Mouse (Mus musculus) hematopoietic stem cell, adult 5-6 weeks (primary cell): ENCODE data around the gene Dars2. TPM values are rescaled to one million over a fixed set of nuclear protein-coding genes. Genes with fewer than 3 reads are reported as not detected.
"Not testable (repeated sequence)": the region's sequence is repeated elsewhere in the genome, so short reads cannot be mapped to it uniquely, and the experiment has no call there.

Source experiments
- ATAC-seq, 2 experiments: fragments of 125-278 bp in 1 of 2; replicated peaks in 1 of 2; 2 replicates each; pipeline ENCODE4 v1.8.0; 2016 to 2017; ENCODE audit warnings: inconsistent platforms in 2 of 2, mild to moderate bottlenecking in 2 of 2, moderate number of reproducible peaks in 2 of 2, low read depth in 1 of 2, moderate TSS enrichment in 1 of 2; ENCODE audit not compliant: low FRiP score in 2 of 2, poor library complexity in 2 of 2, severe bottlenecking in 2 of 2, insufficient read depth in 1 of 2, low TSS enrichment in 1 of 2
- total RNA-seq: library from RNA; stranded (forward); fragments of 172-1452, 232-1000 nt; gene quantifications from 2 replicates; pipeline ENCODE4 v1.2.3, GENCODE M21; 2017

Dars2 gene
- total RNA-seq, 1 experiment from 2014 or later, result 29.7 TPM

GRCm38 (mm10) chr1:161037599-161037998 is 32.9 kb downstream of the Dars2 start:
- ATAC-seq, result no peak

DNA sequence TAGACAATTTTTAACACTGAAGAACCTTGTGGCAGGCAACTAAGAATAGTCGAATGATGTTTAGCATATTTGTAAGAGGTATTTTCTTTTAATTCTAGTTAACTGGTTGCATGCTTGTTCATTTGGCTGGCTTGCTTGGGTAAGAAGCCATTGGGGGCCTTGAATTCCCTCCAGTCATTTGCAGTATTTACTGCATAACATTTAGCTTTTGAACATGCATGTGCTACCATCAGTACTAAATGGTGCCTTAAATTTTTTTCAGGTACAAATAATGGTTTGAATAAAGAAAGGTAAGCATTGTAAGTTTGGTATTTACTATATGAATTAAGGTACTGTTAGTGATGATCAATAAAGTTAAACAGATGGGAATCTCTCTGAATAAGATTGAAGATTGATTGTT is 33.4 kb downstream of the Dars2 start:
- ATAC-seq, result no peak

DNA sequence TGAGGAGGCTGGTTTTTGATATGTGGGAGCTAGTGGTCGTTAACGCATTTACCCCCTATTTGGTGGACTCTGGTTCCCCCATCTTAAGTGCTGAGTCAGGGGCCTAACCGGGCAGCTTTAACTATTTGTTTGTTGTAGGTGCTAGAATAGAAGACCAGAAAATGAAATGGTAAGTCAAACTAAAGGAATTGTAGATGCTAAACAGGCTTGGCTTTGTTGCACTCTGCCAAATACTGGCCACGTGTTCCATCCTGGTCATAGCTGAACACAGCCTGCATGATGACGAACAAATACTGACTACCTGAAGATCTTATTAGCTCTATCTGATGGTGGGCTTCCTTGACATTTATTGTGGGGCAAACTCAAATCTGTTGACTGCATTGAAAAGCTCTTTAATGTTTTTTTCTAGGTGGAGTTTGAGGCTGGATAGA is 34.0 kb downstream of the Dars2 start:
- no peak for ATAC-seq

DNA sequence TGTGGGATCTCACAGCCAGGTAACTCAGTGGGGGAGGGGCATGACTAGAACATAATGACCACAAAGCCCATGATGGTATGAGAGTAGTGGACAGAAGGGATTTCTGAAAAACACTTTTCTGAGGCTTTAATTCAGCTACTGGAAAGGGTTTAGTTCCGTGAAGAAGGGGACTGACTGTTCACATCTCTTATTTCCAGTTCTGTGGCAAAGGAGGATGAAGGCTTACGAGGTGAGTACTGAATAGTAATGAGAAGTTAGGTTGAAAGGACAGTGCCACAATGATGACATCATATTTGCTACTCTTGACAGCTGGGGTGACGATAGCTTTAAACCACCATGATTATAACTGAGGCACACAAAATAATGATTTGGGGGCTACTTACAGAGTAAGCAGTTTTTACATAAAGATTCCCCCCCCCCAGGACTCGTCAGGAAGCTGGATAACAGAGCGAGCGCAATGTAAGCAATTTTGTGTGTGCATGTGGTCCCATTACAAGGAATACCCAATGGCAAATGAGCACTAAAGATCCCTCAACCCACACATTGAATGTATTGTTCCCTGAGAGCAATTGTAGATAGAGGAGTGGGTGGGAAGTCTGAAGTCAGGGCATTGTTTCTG is 34.6 kb downstream of the Dars2 start:
- ATAC-seq, result no peak

- peak in 1 of 2 experiments; percentile 37; a peak in 1 of 4 replicates for ATAC-seq
Observed at GRCm38 (mm10) chr1:161035281-161035785, 35.1 kb downstream of the Dars2 start.

- peak; percentile 78 to 81 for ATAC-seq
Observed at GRCm38 (mm10) chr1:161034435-161035280, 35.8 kb downstream of the Dars2 start, which contains the start of gene Zbtb37. Zbtb37 (minus strand) TSS chr1:161034849.

DNA sequence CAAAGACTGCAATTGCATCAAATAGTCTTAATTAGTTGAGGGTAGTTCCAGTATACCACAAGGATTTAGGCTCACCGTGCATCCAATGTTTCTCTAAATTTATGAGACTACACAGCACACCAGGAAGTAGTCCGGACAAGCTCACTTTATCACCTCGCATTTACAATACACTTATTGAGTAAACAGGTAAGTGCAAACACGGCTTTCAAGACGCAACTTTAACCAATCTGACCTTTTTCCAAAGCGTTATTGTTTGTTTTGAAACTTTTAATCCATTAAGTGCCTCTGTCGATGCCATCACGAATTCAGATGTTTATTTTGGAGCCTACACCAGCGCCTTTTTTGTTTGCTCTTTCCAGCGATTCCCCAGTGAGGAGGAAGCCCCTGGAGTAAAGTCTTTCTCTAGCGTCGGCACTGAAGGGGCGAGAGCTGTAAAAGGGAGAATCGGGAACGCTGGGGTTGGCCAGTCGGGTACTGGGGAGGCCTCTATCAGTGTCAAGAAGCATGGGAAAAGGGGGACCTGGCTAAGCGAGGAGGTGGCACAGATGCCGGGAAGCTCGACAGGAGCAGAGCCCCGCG is 36.5 kb downstream of the Dars2 start:
- no peak for ATAC-seq

DNA sequence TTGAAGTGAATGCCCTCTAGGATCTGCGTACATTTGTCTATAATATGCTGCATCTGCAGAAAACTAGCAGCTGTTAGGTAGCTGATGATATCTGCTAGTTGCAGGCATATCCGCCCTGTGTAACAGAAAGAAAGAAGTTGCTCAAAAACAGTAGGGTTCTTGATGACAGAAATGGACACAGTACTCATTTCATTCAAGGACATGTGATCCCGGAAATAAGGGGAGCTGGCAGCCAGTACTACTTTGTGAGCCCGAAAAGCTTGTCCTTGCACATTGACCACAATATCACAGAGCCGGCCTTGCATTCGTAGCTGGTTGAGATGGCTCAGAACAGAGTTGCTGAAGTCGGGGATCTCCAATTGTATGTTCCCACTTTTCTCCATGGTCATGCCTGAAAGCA is 38.1 kb downstream of the Dars2 start:
- no peak for ATAC-seq

GRCm38 (mm10) chr1:161031881-161032280 is 38.6 kb downstream of the Dars2 start:
- no peak for ATAC-seq

DNA sequence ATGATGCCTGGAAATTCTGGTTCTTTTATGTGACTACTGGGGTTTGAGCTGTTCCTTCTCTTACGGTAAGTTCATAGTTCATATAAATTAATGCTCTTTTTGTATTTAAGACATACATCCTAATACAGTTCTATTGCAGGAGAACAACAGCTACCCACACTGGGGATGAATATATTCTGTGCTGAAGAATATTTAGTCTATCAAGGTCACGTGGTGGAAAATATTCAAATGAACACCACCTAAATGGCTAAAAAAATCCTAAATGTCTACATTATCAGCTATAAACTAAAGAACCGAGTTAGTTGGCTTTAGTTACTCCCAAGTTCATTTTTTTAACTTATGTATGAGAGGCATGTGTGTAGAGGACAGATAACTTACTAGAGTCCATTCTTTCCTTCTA is 40.4 kb downstream of the Dars2 start:
- no peak for ATAC-seq

DNA sequence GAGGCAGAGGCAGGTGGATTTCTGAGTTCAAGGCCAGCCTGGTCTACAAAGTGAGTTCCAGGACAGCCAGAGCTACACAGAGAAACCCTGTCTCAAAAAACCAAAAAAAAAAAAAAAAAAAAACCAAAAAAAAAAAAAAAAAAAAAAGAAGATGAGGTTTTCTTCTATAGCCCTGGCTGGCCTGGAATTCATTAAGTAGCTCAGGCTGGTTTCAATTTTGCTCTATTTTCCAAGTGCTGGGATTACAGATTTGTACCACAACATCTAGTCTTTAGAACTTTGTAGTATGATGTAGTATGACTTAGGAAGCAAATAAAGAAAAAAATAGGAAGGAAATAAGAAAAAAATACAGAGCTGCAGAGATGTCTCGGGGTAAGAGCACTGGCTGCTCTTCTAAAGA is 42.0 kb downstream of the Dars2 start:
- not testable (repeated sequence) for ATAC-seq

DNA sequence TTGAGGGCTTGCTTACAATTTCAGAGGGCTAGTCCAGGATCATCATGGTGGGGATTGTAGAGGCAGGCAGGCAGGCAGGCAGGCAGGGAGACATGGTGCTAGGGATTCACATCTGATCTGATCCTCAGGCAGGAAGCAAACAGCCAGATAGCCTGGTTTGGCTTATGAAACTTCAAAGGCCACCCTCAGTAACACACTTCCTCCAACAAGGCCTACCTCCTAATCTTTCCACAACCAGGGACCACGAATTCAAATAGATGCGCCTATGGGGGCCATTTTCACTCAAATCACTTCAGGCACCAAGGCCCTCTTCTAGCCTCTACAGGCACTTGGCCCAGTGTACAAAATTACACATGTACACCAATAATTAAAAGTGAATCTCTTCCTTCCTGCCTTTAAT is 43.3 kb downstream of the Dars2 start:
- 0 out of 4 replicates have a peak, but pooled peaks of 1 of the 2 experiments have one; percentile 17 for ATAC-seq

DNA sequence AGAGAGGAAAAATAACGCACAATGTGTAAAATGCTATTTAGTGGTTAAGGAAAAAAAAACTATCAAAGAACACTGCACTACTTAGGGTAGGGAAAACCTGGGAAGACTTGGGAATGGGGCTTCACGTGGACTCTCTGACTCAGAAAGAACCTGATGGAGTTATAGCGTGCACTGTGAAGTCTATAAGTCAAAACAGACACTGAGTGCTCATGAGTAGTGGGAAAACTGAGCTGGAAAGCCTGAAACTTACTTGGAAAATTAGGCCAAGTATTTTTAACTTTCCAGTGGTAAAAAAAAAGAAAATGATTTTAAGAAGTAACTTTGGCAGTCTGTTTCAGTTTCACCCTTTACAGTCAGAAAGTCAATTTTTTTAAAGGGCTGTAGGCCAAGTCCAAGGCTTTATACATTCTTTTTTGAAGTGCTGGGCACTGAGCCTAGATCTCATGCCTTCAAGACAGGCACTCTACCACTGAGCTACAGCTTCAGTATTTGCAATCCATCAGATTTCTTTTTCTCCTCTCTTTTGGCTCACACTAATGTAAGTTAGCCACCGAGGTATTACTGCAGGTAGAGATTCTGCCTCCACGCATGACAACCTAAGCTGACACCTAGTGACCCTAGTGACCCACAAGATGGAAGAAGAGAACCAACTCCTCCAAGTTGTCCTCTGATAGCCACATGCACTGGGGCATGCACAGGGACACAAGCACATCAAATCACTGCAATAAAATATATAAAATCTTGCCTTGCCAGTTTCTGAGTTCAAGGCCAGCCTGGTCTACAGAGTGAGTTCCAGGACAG is 44.8 kb downstream of the Dars2 start:
- ATAC-seq, result no peak

GRCm38 (mm10) chr1:161020051-161020450 is 50.4 kb downstream of the Dars2 start:
- ATAC-seq, result no peak

DNA sequence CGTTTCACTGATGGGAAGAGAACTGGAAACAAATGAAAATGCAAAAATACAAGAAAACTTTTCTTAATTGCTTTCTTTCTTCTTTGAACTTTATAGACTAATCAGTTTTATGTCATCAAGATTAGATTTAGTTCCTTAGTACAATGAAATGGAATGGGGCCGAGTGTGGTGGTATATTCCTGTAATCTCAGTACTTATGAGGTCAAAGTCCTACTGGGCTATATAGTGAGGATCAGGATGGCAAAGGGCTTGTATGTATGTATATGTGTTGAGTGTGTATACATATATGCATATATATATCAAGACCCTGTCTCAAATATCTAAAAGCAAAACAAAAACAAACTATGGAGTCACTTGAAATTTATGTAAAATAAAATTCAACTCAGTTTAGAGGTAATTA is 54.1 kb downstream of the Dars2 start:
- no peak for ATAC-seq

DNA sequence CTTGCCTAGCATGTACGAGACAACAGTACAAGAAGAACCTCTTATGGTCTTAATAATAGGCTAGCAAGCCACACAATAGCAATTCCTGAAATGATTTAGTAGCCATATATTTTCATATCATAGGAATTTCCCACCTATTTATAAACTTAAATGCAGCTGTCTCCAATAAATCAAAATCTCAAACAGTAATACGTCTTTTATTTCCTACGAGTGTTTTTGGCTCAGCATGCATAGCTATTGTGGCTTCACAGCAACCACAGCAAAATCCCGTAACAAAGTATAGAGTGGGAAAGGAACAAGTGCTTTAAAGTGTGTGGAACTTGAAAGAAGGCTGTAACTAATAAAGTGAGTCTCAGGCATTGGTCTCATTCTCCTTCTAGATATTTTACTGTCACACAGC is 60.0 kb downstream of the Dars2 start:
- no peak for ATAC-seq

- no peak for ATAC-seq
Observed at GRCm38 (mm10) chr1:161008038-161008437, 62.4 kb downstream of the Dars2 start.
